Mouse (Mus musculus): ENCODE results near the gene Arrb1. TPM values are rescaled to one million over a fixed set of nuclear protein-coding genes. Genes with fewer than 3 reads are reported as not detected.

Gene Arrb1
- 43.4 to 60.5 TPM (median 58.6 TPM) in 4 replicates for total RNA-seq (2023)

GRCm38 (mm10) chr7:99534901-99535735 is at the start of gene Arrb1:
TSS of gene Arrb1 (plus strand) at chr7:99535466.

GRCm38 (mm10) chr7:99626376-99627270 is 91.4 kb downstream of the Arrb1 start, which contains the start of gene Tpbgl:
TSS of gene Tpbgl (minus strand) at chr7:99627103.

Other genes with a start within 250 kb of the Arrb1 start
- 0.25 to 0.30 TPM in 2 of 4 replicates, not detected in the others for gene Serpinh1, start 182.2 kb upstream of the Arrb1 start, total RNA-seq (2023)
- gene Gdpd5, start 154.1 kb upstream of the Arrb1 start, total RNA-seq (2023) = 1.5 to 5.9 TPM (median 3.7 TPM) in 4 replicates
- gene Klhl35, start 69.5 kb upstream of the Arrb1 start, total RNA-seq (2023) = 1.1 to 1.4 TPM (median 1.1 TPM) in 3 of 4 replicates, not detected in the other
- 1,081 to 1,218 TPM (median 1,176 TPM) in 4 replicates for gene Rps3, start 51.7 kb upstream of the Arrb1 start, total RNA-seq (2023)
- 0.20 to 0.30 TPM in 2 of 4 replicates, not detected in the others for gene Tpbgl, start 91.6 kb downstream of the Arrb1 start, total RNA-seq (2023)
- 0.36 to 1.6 TPM (median 0.66 TPM) in 4 replicates for gene Slco2b1, start 175.9 kb downstream of the Arrb1 start, total RNA-seq (2023)
- gene Olfr520, start 194.8 kb downstream of the Arrb1 start, total RNA-seq (2023) = not detected in 4 replicates
- gene Olfr521, start 228.0 kb downstream of the Arrb1 start, total RNA-seq (2023) = not detected in 4 replicates